Mouse (Mus musculus) urinary bladder, postnatal 0 days (tissue): Measurements from ENCODE around the gene Ndfip2. TPM values are rescaled to one million over a fixed set of nuclear protein-coding genes. Genes with fewer than 3 reads are reported as not detected.

Source experiments
- polyA plus RNA-seq: library from polyadenylated mRNA; unstranded; fragments of >200 nt; fragmentation: Nextera tagmentation; extraction: Ambion mirVana; gene quantifications from 2 replicates; pipeline ENCODE4 v1.2.1, GENCODE M21; 2015

The Ndfip2 gene
- polyA plus RNA-seq, result 41.7 and 42.1 TPM in 2 replicates

GRCm38 (mm10) chr14:105258379-105259034 lies at the start of gene Ndfip2:
Gene Ndfip2 (plus strand): TSS chr14:105258573.

Other genes starting within 250 kb of the Ndfip2 start
- 14.7 and 15.7 TPM in 2 replicates for gene Rbm26, start 81.2 kb upstream of the Ndfip2 start, polyA plus RNA-seq